Mouse (Mus musculus) MEL (cell line): Measurements from ENCODE around the gene Dnajb11. TPM values are rescaled to one million over a fixed set of nuclear protein-coding genes. Genes with fewer than 3 reads are reported as not detected.

Source experiments
- DNase-seq: peaks from one replicate; pipeline ENCODE4 v3.0.0; 2011; ENCODE audit warnings: low read depth, low spot score
- H3K27ac ChIP-seq: 2 replicates; pipeline ENCODE4 v1.5.1; 2012; ENCODE audit warnings: low read depth, mild to moderate bottlenecking, control low read depth, low read length, moderate library complexity; ENCODE audit not compliant: control insufficient read depth
- H3K27me3 ChIP-seq, 2 experiments: fragments of 150-350 bp in 1 of 2; sonication (generic) in 1 of 2; 2 replicates each; pipeline ENCODE4 v1.6.1; 2012; ENCODE audit warnings: low read length in 2 of 2, mild to moderate bottlenecking in 2 of 2, improper control_type of control experiment in 1 of 2, moderate library complexity in 1 of 2; ENCODE audit not compliant: insufficient read depth in 2 of 2, control insufficient read depth in 1 of 2
- H3K36me3 ChIP-seq, 2 experiments: 2 replicates each; pipeline ENCODE4 v1.6.1; 2012 to 2014; ENCODE audit warnings: low read length in 2 of 2, improper control_type of control experiment in 1 of 2, inconsistent platforms in 1 of 2, mild to moderate bottlenecking in 1 of 2; ENCODE audit not compliant: insufficient read depth in 2 of 2, control insufficient read depth in 1 of 2
- H3K4me1 ChIP-seq, 2 experiments: fragments of 150-350 bp in 1 of 2; sonication (generic) in 1 of 2; 2 replicates each; pipeline ENCODE4 v1.6.1; 2012; ENCODE audit warnings: low read length in 2 of 2, improper control_type of control experiment in 1 of 2, mild to moderate bottlenecking in 1 of 2; ENCODE audit not compliant: insufficient read depth in 2 of 2, control insufficient read depth in 1 of 2
- H3K4me3 ChIP-seq, 2 experiments: fragments of 150-350 bp in 1 of 2; sonication (generic) in 1 of 2; 2 replicates each; pipeline ENCODE4 v1.5.1; 2012; ENCODE audit warnings: low read depth in 2 of 2, low read length in 2 of 2, mild to moderate bottlenecking in 2 of 2, moderate library complexity in 2 of 2, control low read depth in 1 of 2, improper control_type of control experiment in 1 of 2; ENCODE audit not compliant: control insufficient read depth in 1 of 2, insufficient read depth in 1 of 2
- H3K79me2 ChIP-seq: 2 replicates; pipeline ENCODE4 v1.6.1; 2012; ENCODE audit warnings: mild to moderate bottlenecking, low read length, moderate library complexity; ENCODE audit not compliant: control insufficient read depth, poor library complexity, insufficient read depth
- H3K9ac ChIP-seq: 2 replicates; pipeline ENCODE4 v1.6.1; 2012; ENCODE audit warnings: low read depth, mild to moderate bottlenecking, control low read depth, low read length, moderate library complexity; ENCODE audit not compliant: control insufficient read depth, poor library complexity, severe bottlenecking
- H3K9me3 ChIP-seq: fragments of 150-350 bp; sonication (generic); replicated peaks from 2 replicates; pipeline ENCODE4 v1.6.1; 2012; ENCODE audit warnings: mild to moderate bottlenecking, low read length, improper control_type of control experiment, moderate library complexity; ENCODE audit not compliant: insufficient read depth
- BHLHE40 ChIP-seq: IDR thresholded peaks from 2 replicates; pipeline ENCODE4 v1.6.1; 2012; ENCODE audit warnings: low read depth, mild to moderate bottlenecking, inconsistent platforms, low read length, improper control_type of control experiment, borderline replicate concordance
- CHD1 ChIP-seq: IDR thresholded peaks from 2 replicates; pipeline ENCODE4 v1.6.1; 2012; ENCODE audit warnings: low read depth, mild to moderate bottlenecking, inconsistent platforms, low read length, improper control_type of control experiment
- E2F4 ChIP-seq: IDR thresholded peaks from 2 replicates; pipeline ENCODE4 v1.6.1; 2011; ENCODE audit warnings: low read depth, low read length, improper control_type of control experiment, borderline replicate concordance
- ELF1 ChIP-seq: IDR thresholded peaks from 2 replicates; pipeline ENCODE4 v1.6.1; 2014; ENCODE audit warnings: low read depth, mild to moderate bottlenecking, inconsistent platforms, low read length, improper control_type of control experiment, moderate library complexity
- ETS1 ChIP-seq: IDR thresholded peaks from 2 replicates; pipeline ENCODE4 v1.6.1; 2012; ENCODE audit warnings: low read depth, mild to moderate bottlenecking, inconsistent platforms, low read length, improper control_type of control experiment, moderate library complexity
- GABPA ChIP-seq: IDR thresholded peaks from 2 replicates; pipeline ENCODE4 v1.6.1; 2012; ENCODE audit warnings: low read depth, mild to moderate bottlenecking, inconsistent platforms, low read length, improper control_type of control experiment, moderate library complexity
- JUND ChIP-seq: IDR thresholded peaks from 2 replicates; pipeline ENCODE4 v1.6.1; 2011; ENCODE audit warnings: low read depth, mild to moderate bottlenecking, improper control_type of control experiment, low read length
- MAX ChIP-seq: IDR thresholded peaks from 2 replicates; pipeline ENCODE4 v1.6.1; 2011; ENCODE audit warnings: low read length, improper control_type of control experiment
- MAZ ChIP-seq: IDR thresholded peaks from 2 replicates; pipeline ENCODE4 v1.6.1; 2012; ENCODE audit warnings: low read depth, mild to moderate bottlenecking, inconsistent platforms, low read length, improper control_type of control experiment
- MEF2A ChIP-seq: IDR thresholded peaks from 2 replicates; pipeline ENCODE4 v1.6.1; 2014; ENCODE audit warnings: low read depth, mild to moderate bottlenecking, inconsistent platforms, low read length, improper control_type of control experiment; ENCODE audit not compliant: poor library complexity, insufficient replicate concordance, severe bottlenecking; ENCODE audit errors: extremely low read depth
- MXI1 ChIP-seq: IDR thresholded peaks from 2 replicates; pipeline ENCODE4 v1.6.1; 2011; ENCODE audit warnings: mild to moderate bottlenecking, low read depth, low read length, improper control_type of control experiment
- MYB ChIP-seq: IDR thresholded peaks from 2 replicates; pipeline ENCODE4 v1.6.1; 2011; ENCODE audit warnings: mild to moderate bottlenecking, low read depth, low read length, improper control_type of control experiment
- MYC ChIP-seq: IDR thresholded peaks from 2 replicates; pipeline ENCODE4 v1.6.1; 2011; ENCODE audit warnings: low read depth, mild to moderate bottlenecking, low read length, improper control_type of control experiment, moderate library complexity
- NELFE ChIP-seq: IDR thresholded peaks from 2 replicates; pipeline ENCODE4 v1.6.1; 2011; ENCODE audit warnings: low read depth, low read length, improper control_type of control experiment
- NRF1 ChIP-seq: IDR thresholded peaks from 2 replicates; pipeline ENCODE4 v1.6.1; 2014; ENCODE audit warnings: low read depth, mild to moderate bottlenecking, inconsistent platforms, low read length, improper control_type of control experiment, moderate library complexity; ENCODE audit not compliant: poor library complexity, insufficient read depth, severe bottlenecking
- POLR2AphosphoS2 ChIP-seq: IDR thresholded peaks from 2 replicates; pipeline ENCODE4 v1.6.1; 2011; ENCODE audit warnings: low read length, improper control_type of control experiment
- RAD21 ChIP-seq: IDR thresholded peaks from 2 replicates; pipeline ENCODE4 v1.6.1; 2011; ENCODE audit warnings: mild to moderate bottlenecking, low read depth, low read length, improper control_type of control experiment
- RCOR1 ChIP-seq: IDR thresholded peaks from 2 replicates; pipeline ENCODE4 v1.6.1; 2012; ENCODE audit warnings: low read depth, mild to moderate bottlenecking, inconsistent platforms, low read length, improper control_type of control experiment
- SIN3A ChIP-seq: IDR thresholded peaks from 2 replicates; pipeline ENCODE4 v1.6.1; 2012; ENCODE audit warnings: low read length, improper control_type of control experiment, inconsistent platforms
- TAL1 ChIP-seq: IDR thresholded peaks from 2 replicates; pipeline ENCODE4 v1.6.1; 2012; ENCODE audit warnings: mild to moderate bottlenecking, inconsistent platforms, low read length, moderate library complexity, mixed read lengths
- UBTF ChIP-seq: IDR thresholded peaks from 2 replicates; pipeline ENCODE4 v1.6.1; 2012; ENCODE audit warnings: low read depth, mild to moderate bottlenecking, inconsistent platforms, low read length, improper control_type of control experiment, moderate library complexity, borderline replicate concordance; ENCODE audit not compliant: insufficient read depth
- USF1 ChIP-seq: IDR thresholded peaks from 2 replicates; pipeline ENCODE4 v1.6.1; 2014; ENCODE audit warnings: low read depth, mild to moderate bottlenecking, inconsistent platforms, low read length, improper control_type of control experiment, moderate library complexity
- USF2 ChIP-seq, 2 experiments: IDR thresholded peaks; 2 replicates each; pipeline ENCODE4 v1.6.1; 2011 to 2012; ENCODE audit warnings: improper control_type of control experiment in 2 of 2, low read length in 2 of 2, borderline replicate concordance in 1 of 2, inconsistent platforms in 1 of 2, low read depth in 1 of 2, mild to moderate bottlenecking in 1 of 2; ENCODE audit not compliant: insufficient read depth in 1 of 2
- ZC3H11A ChIP-seq: IDR thresholded peaks from 2 replicates; pipeline ENCODE4 v1.6.1; 2012; ENCODE audit warnings: low read depth, mild to moderate bottlenecking, inconsistent platforms, low read length, improper control_type of control experiment
- ZMIZ1 ChIP-seq: IDR thresholded peaks from 2 replicates; pipeline ENCODE4 v1.6.1; 2012; ENCODE audit warnings: low read depth, mild to moderate bottlenecking, inconsistent platforms, low read length, improper control_type of control experiment, moderate library complexity
- ZNF384 ChIP-seq: IDR thresholded peaks from 2 replicates; pipeline ENCODE4 v1.6.1; 2012; ENCODE audit warnings: low read depth, mild to moderate bottlenecking, inconsistent platforms, low read length, improper control_type of control experiment
- polyA plus RNA-seq, 2 experiments: library from polyadenylated mRNA; stranded (reverse) in 1 of 2; unstranded in 1 of 2; fragments of >175 nt in 1 of 2; fragments of >200 nt in 1 of 2; gene quantifications; 2 replicates each; pipeline versions ENCODE4 v1.2.1 to v1.2.4; 2012; ENCODE audit warnings: low replicate concordance in 2 of 2, low read depth in 1 of 2; ENCODE audit not compliant: insufficient read length in 2 of 2, insufficient read depth in 1 of 2, missing spikeins in 1 of 2
- total RNA-seq: library from RNA; depleted of rRNA; stranded (reverse); fragments of 300-350 nt; gene quantifications from 2 replicates; pipeline ENCODE4 v1.2.3, GENCODE M21; 2012

The Dnajb11 gene
- total and polyA plus RNA-seq, 3 experiments, result 90.2 to 147 (median 139) TPM

DNA sequence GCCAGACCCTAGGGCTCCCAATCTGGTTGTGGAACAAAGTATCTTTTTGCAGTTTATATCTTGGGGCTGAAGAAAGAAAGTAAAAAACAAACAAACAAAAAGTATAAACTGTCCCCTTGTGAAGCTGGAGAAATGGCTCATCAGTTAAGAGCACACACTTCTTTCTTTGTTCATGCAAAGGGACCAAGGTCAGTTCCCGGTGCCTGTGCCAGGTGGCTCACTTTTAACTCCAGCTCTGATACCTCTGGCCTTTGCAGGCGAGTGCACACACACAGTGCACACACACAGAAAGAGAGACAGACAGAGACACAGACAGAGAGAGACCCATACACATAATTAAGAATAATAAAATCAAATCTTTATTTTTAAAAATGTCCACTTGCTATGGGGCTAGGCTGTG lies 39.0 kb downstream of the Dnajb11 start:
- Histone ChIP-seq H3K36me3 (no peaks in the 10 kb centered on the region), H3K9me3 (no peaks in the 10 kb centered on the region), H3K4me1 (no peaks in the 10 kb centered on the region), H3K79me2 (no peaks in the 10 kb centered on the region), H3K27me3 (peaks cover 2% of the 10 kb centered on the region in 2 experiments; a peak in 2 of 4 replicates), H3K9ac (no peak overlapping the region), H3K27ac (no peak overlapping the region), H3K4me3 (no peak overlapping the region)
- TF ChIP-seq SIN3A, result no peak
- TF ChIP-seq ZC3H11A, result no peak
- TF ChIP-seq POLR2AphosphoS2, result no peak
- TF ChIP-seq BHLHE40, result no peak
- no peak for TF ChIP-seq UBTF
- TF ChIP-seq USF2 (IDR thresholded peaks at IDR 0.05; ENCODE audit: borderline replicate concordance in 1 of 2, insufficient read depth in 1 of 2, low read depth in 1 of 2, low read length in 2 of 2), result no peak
- TF ChIP-seq RCOR1, result no peak
- TF ChIP-seq MEF2A, result no peak
- no peak for TF ChIP-seq JUND
- TF ChIP-seq ZMIZ1, result no peak
- no peak for TF ChIP-seq MAX
- TF ChIP-seq MXI1, result no peak
- no peak for TF ChIP-seq TAL1
- TF ChIP-seq ELF1, result no peak
- TF ChIP-seq MAZ, result no peak
- TF ChIP-seq CHD1, result no peak
- TF ChIP-seq MYC, result no peak
- TF ChIP-seq MYB, result no peak
- no peak for TF ChIP-seq NELFE
- DNase-seq, result no peak

DNA sequence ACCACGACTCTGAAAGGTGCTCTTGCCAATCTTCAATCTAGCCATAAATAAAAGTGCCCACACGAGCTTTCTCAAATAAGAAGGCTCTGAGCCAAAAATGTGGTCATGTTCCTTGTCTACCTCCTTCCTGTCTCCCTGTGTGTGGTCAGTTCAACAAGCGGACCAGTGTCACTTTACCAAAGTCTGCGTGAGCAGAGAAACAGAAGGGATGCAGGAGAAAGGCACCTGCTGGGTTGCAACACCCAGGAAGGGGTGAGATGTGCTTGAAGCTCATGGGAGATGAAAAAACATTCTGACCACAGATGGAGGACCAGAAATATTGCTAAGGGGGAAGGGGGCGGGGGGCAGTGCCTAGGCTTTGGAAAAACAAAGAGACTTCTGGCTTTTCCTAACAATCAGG lies 41.7 kb downstream of the Dnajb11 start:
- H3K27ac ChIP-seq, result no peak overlapping the region
- peaks cover 2% of the 10 kb centered on the region in 2 experiments; a peak in 2 of 4 replicates for H3K27me3 ChIP-seq
- H3K4me1 ChIP-seq, result no peaks in the 10 kb centered on the region
- no peaks in the 10 kb centered on the region for H3K79me2 ChIP-seq
- no peaks in the 10 kb centered on the region for H3K36me3 ChIP-seq
- DNase-seq, result no peak
- TF ChIP-seq JUND (no peak), RAD21 (no peak), USF2 (IDR thresholded peaks at IDR 0.05; ENCODE audit: borderline replicate concordance in 1 of 2, insufficient read depth in 1 of 2, low read depth in 1 of 2, low read length in 2 of 2) (no peak), GABPA (no peak), E2F4 (no peak), ZNF384 (no peak), USF1 (no peak), ETS1 (no peak), NRF1 (no peak)
- TF ChIP-seq, all 39 proteins: peak for 0
- no peak overlapping the region for H3K4me3 ChIP-seq
- H3K9me3 ChIP-seq, result no peaks in the 10 kb centered on the region
- H3K9ac ChIP-seq, result no peak overlapping the region
